Mouse (Mus musculus) limb, embryonic 15.5 days (tissue): ENCODE data around the gene Carmil2. TPM values are rescaled to one million over a fixed set of nuclear protein-coding genes. Genes with fewer than 3 reads are reported as not detected.

Source experiments
- ATAC-seq: fragments of 200-750 bp; cut with Nextera tagmentation; 2 replicates; pipeline ENCODE4 v1.8.0; 2017; ENCODE audit warnings: low read depth, moderate TSS enrichment; ENCODE audit not compliant: insufficient number of reproducible peaks, low FRiP score, low TSS enrichment
- H3K27ac ChIP-seq: fragments of 300-500 bp; sonication (generic); 2 replicates; pipeline ENCODE4 v1.5.1; 2015; ENCODE audit warnings: moderate library complexity, mild to moderate bottlenecking, inconsistent platforms
- H3K27me3 ChIP-seq: fragments of 300-500 bp; sonication (generic); 2 replicates; pipeline ENCODE4 v1.6.1; 2015; ENCODE audit warnings: inconsistent platforms
- H3K36me3 ChIP-seq: fragments of 300-500 bp; sonication (generic); 2 replicates; pipeline ENCODE4 v1.6.1; 2015; ENCODE audit warnings: inconsistent platforms
- H3K4me1 ChIP-seq: fragments of 300-500 bp; sonication (generic); 2 replicates; pipeline ENCODE4 v1.6.1; 2015; ENCODE audit warnings: inconsistent platforms
- H3K4me2 ChIP-seq: fragments of 300-500 bp; sonication (generic); 2 replicates; pipeline ENCODE4 v1.6.1; 2015; ENCODE audit warnings: mild to moderate bottlenecking, inconsistent platforms
- H3K4me3 ChIP-seq: fragments of 300-500 bp; sonication (generic); 2 replicates; pipeline ENCODE4 v1.5.1; 2015; ENCODE audit warnings: mild to moderate bottlenecking, inconsistent platforms
- H3K9ac ChIP-seq: fragments of 300-500 bp; sonication (generic); 2 replicates; pipeline ENCODE4 v1.6.1; 2015; ENCODE audit warnings: inconsistent platforms
- H3K9me3 ChIP-seq: fragments of 300-500 bp; sonication (generic); 2 replicates; pipeline ENCODE4 v1.6.1; 2016; ENCODE audit warnings: inconsistent platforms
- WGBS: fragments of 180-500 bp; shearing (Covaris S2); methylation state at CpG from one replicate; pipeline ENCODE4 v1.1.7; 2015; 5-methylcytosine and 5-hydroxymethylcytosine counted together
- polyA plus RNA-seq: library from polyadenylated mRNA; unstranded; fragments of >200 nt; fragmentation: Nextera tagmentation; extraction: Ambion mirVana; gene quantifications from 2 replicates; pipeline ENCODE4 v1.2.1, GENCODE M21; 2015

The Carmil2 gene
- polyA plus RNA-seq, 1 experiment from 2014 or later = 0.47 TPM

- Histone ChIP-seq H3K9ac (no peak overlapping the region), H3K4me1 (peaks cover 12% of the 10 kb centered on the region), H3K27ac (no peak overlapping the region), H3K4me2 (no peak overlapping the region), H3K9me3 (no peaks in the 10 kb centered on the region), H3K4me3 (no peak overlapping the region), H3K36me3 (peaks cover 32% of the 10 kb centered on the region), H3K27me3 (no peaks in the 10 kb centered on the region; the same call in 1 of the 2 replicates)
- WGBS = 50% methylated on average over 6 of the region's 6 CpGs
- ATAC-seq = no peak
These were observed 477 bp downstream of the Carmil2 start for GRCm38 (mm10) chr8:105686551-105686950.

GRCm38 (mm10) chr8:105687512-105687911 lies 1.4 kb downstream of the Carmil2 start:
- no peak overlapping the region for H3K27ac ChIP-seq
- peaks cover 23% of the 10 kb centered on the region for H3K36me3 ChIP-seq
- H3K4me1 ChIP-seq = peaks cover 12% of the 10 kb centered on the region
- H3K27me3 ChIP-seq = no peaks in the 10 kb centered on the region; the same call in 1 of the 2 replicates
- no peak overlapping the region for H3K4me2 ChIP-seq
- no peak for ATAC-seq
- no peak overlapping the region for H3K4me3 ChIP-seq
- no peak overlapping the region for H3K9ac ChIP-seq
- WGBS = 63% methylated on average over 8 of the region's 8 CpGs
- no peaks in the 10 kb centered on the region for H3K9me3 ChIP-seq

- H3K4me1 ChIP-seq = peaks cover 12% of the 10 kb centered on the region
- H3K9ac ChIP-seq = no peak overlapping the region
- H3K36me3 ChIP-seq = peaks cover 16% of the 10 kb centered on the region
- no peak overlapping the region for H3K4me3 ChIP-seq
- ATAC-seq = no peak
- H3K27me3 ChIP-seq = no peaks in the 10 kb centered on the region; the same call in 1 of the 2 replicates
- H3K27ac ChIP-seq = no peak overlapping the region
- no peak overlapping the region for H3K4me2 ChIP-seq
- 69% methylated on average over 14 of the region's 14 CpGs for WGBS
- H3K9me3 ChIP-seq = no peaks in the 10 kb centered on the region
These were observed 2.2 kb downstream of the Carmil2 start for GRCm38 (mm10) chr8:105688242-105688752.

GRCm38 (mm10) chr8:105689256-105689982 lies 3.3 kb downstream of the Carmil2 start:
- Histone ChIP-seq H3K36me3 (0 out of 2 replicates have a peak, but pooled peaks cover 4% of the 10 kb centered on the region), H3K4me1 (peaks cover 22% of the 10 kb centered on the region), H3K9me3 (no peaks in the 10 kb centered on the region), H3K4me2 (no peak overlapping the region), H3K27ac (no peak overlapping the region), H3K4me3 (no peak overlapping the region), H3K9ac (no peak overlapping the region), H3K27me3 (peaks cover 5% of the 10 kb centered on the region)
- no peak for ATAC-seq
- 59% methylated on average over 35 of the region's 35 CpGs for WGBS

- Histone ChIP-seq H3K36me3 (no peaks in the 10 kb centered on the region), H3K9me3 (no peaks in the 10 kb centered on the region), H3K9ac (no peak overlapping the region), H3K4me2 (no peak overlapping the region), H3K27ac (no peak overlapping the region), H3K4me1 (peaks cover 24% of the 10 kb centered on the region), H3K4me3 (no peak overlapping the region), H3K27me3 (peaks cover 10% of the 10 kb centered on the region)
- no peak for ATAC-seq
- WGBS = 89% methylated on average over 9 of the region's 9 CpGs
These were observed 3.9 kb downstream of the Carmil2 start for GRCm38 (mm10) chr8:105689983-105690360.

- Histone ChIP-seq H3K9ac (no peak overlapping the region), H3K4me3 (no peak overlapping the region), H3K4me1 (peaks cover 14% of the 10 kb centered on the region), H3K36me3 (no peaks in the 10 kb centered on the region), H3K9me3 (no peaks in the 10 kb centered on the region), H3K27me3 (peaks cover 16% of the 10 kb centered on the region), H3K27ac (no peak overlapping the region), H3K4me2 (no peak overlapping the region)
- no peak for ATAC-seq
- 74% methylated on average over 14 of the region's 14 CpGs for WGBS
These were observed 4.9 kb downstream of the Carmil2 start for GRCm38 (mm10) chr8:105690978-105691377.

- H3K4me2 ChIP-seq = no peak overlapping the region
- H3K9me3 ChIP-seq = no peaks in the 10 kb centered on the region
- H3K27ac ChIP-seq = no peak overlapping the region
- 93% methylated on average over 11 of the region's 11 CpGs for WGBS
- no peak overlapping the region for H3K4me3 ChIP-seq
- peaks cover 9% of the 10 kb centered on the region for H3K36me3 ChIP-seq
- no peak for ATAC-seq
- H3K27me3 ChIP-seq = peaks cover 16% of the 10 kb centered on the region
- H3K9ac ChIP-seq = no peak overlapping the region
- H3K4me1 ChIP-seq = peaks cover 12% of the 10 kb centered on the region
These were observed 6.5 kb downstream of the Carmil2 start for GRCm38 (mm10) chr8:105692449-105693182.

- Histone ChIP-seq H3K27me3 (peaks cover 16% of the 10 kb centered on the region), H3K9me3 (no peaks in the 10 kb centered on the region), H3K4me2 (peak overlapping the region; percentile 97), H3K4me3 (peak overlapping the region; percentile 46), H3K4me1 (peaks cover 12% of the 10 kb centered on the region), H3K9ac (peak overlapping the region; percentile 37; the same call in 1 of the 2 replicates), H3K27ac (no peak overlapping the region), H3K36me3 (peaks cover 19% of the 10 kb centered on the region)
- 3% methylated on average over 30 of the region's 30 CpGs for WGBS
- ATAC-seq = peak; percentile 59; the same call in 1 of the 2 replicates
These were observed 7.6 kb downstream of the Carmil2 start for GRCm38 (mm10) chr8:105693648-105694047.

GRCm38 (mm10) chr8:105694051-105694799 lies 8.2 kb downstream of the Carmil2 start:
- H3K27me3 ChIP-seq = peaks cover 16% of the 10 kb centered on the region
- no peaks in the 10 kb centered on the region for H3K9me3 ChIP-seq
- peaks cover 12% of the 10 kb centered on the region for H3K4me1 ChIP-seq
- peaks cover 22% of the 10 kb centered on the region for H3K36me3 ChIP-seq
- 0 out of 2 replicates have a peak, but pooled peaks have one; percentile 4 for ATAC-seq
- H3K9ac ChIP-seq = peak overlapping the region; percentile 37; the same call in 1 of the 2 replicates
- peak overlapping the region; percentile 97 for H3K4me2 ChIP-seq
- 9% methylated on average over 39 of the region's 40 CpGs for WGBS
- no peak overlapping the region for H3K27ac ChIP-seq
- H3K4me3 ChIP-seq = peak overlapping the region; percentile 46

- WGBS = 78% methylated on average over 30 of the region's 30 CpGs
- Histone ChIP-seq H3K4me1 (peaks cover 20% of the 10 kb centered on the region), H3K9ac (no peak overlapping the region), H3K4me3 (no peak overlapping the region), H3K4me2 (no peak overlapping the region), H3K27ac (no peak overlapping the region), H3K36me3 (peaks cover 26% of the 10 kb centered on the region), H3K9me3 (no peaks in the 10 kb centered on the region), H3K27me3 (peaks cover 16% of the 10 kb centered on the region; the same call in 1 of the 2 replicates)
- ATAC-seq = no peak
These were observed 9.2 kb downstream of the Carmil2 start for GRCm38 (mm10) chr8:105695080-105695780.

- Histone ChIP-seq H3K36me3 (peaks cover 26% of the 10 kb centered on the region), H3K27me3 (peaks cover 16% of the 10 kb centered on the region; the same call in 1 of the 2 replicates), H3K9ac (no peak overlapping the region), H3K4me3 (no peak overlapping the region), H3K4me2 (no peak overlapping the region), H3K9me3 (no peaks in the 10 kb centered on the region), H3K27ac (no peak overlapping the region), H3K4me1 (peaks cover 32% of the 10 kb centered on the region)
- 90% methylated on average over 17 of the region's 17 CpGs for WGBS
- no peak for ATAC-seq
These were observed 11.2 kb downstream of the Carmil2 start for GRCm38 (mm10) chr8:105697196-105697780.
